In the genomic region with DNA sequence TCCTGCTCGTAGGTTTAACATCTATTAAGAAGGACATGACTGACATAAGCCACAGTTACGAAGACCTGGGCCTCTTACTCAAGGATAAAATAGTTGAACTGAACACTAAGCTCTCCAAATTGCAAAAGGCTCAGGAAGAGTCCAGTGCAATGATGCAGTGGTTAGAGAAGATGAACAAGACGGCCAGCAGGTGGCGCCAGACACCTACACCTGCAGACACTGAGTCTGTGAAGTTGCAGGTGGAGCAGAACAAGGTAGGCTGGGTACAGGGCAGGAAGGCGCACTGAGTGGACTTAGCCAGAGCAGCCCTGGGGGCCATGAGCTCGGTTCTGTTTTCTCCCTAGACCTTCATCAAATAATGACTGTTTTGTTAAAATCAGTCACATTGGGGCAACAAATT, we compare ENCODE assay signal across 8 mouse cellular contexts.
DNase-seq lines count a peak whose midpoint lies in the region; ATAC-seq and TF ChIP-seq lines count a peak whose summit lies in the region.

No protein-coding gene starts in this region.

- no peak overlapping the region for H3K27ac ChIP-seq in cerebellum, adult 2 months (ENCODE audit: insufficient read depth, low read length)
- no peak overlapping the region for H3K27ac ChIP-seq in hindbrain, embryonic 16.5 days (ENCODE audit: low read depth, low read length)

- H3K27me3 ChIP-seq in cerebellum, adult 2 months (ENCODE audit: control insufficient read depth, insufficient read depth, low read length), result no peaks in the 10 kb centered on the region
- no peaks in the 10 kb centered on the region for H3K27me3 ChIP-seq in hindbrain, embryonic 16.5 days (replicated peaks; ENCODE audit: control insufficient read depth, insufficient read depth, low read length)

- TF ChIP-seq POLR2A in cerebellum, adult 2 months (IDR thresholded peaks at IDR 0.05; ENCODE audit: borderline replicate concordance, insufficient read depth, low read length), result no peak

- ATAC-seq in frontal cortex, adult (ENCODE audit: low TSS enrichment), result peak; percentile 83
- peak; percentile 83 for ATAC-seq in hindbrain, embryonic 16.5 days

- peak; percentile 98 for TF ChIP-seq CTCF in cerebellum, adult 2 months (IDR thresholded peaks at IDR 0.05; ENCODE audit: borderline replicate concordance, insufficient read depth, low read depth, low read length)

- H3K9ac ChIP-seq in hindbrain, embryonic 16.5 days (ENCODE audit: low read depth, low read length), result no peak overlapping the region

- no peak overlapping the region for H3K4me2 ChIP-seq in hindbrain, embryonic 16.5 days (ENCODE audit: low read length)

- no peaks in the 10 kb centered on the region for H3K9me3 ChIP-seq in hindbrain, embryonic 16.5 days (ENCODE audit: control insufficient read depth, low read length)

- H3K4me1 ChIP-seq in cerebellum, adult 2 months (ENCODE audit: control insufficient read depth, insufficient read depth, low read length), result no peaks in the 10 kb centered on the region
- H3K4me1 ChIP-seq in hindbrain, embryonic 16.5 days (ENCODE audit: control insufficient read depth, insufficient read depth, low read depth, low read length), result no peaks in the 10 kb centered on the region

- peaks cover 24% of the 10 kb centered on the region for H3K36me3 ChIP-seq in hindbrain, embryonic 16.5 days (ENCODE audit: control insufficient read depth, insufficient read depth, low read length)

- peak; percentile 52 for DNase-seq in Muller cell, postnatal 12 days (ENCODE audit: inconsistent ontology term)
- DNase-seq in cerebellum, adult 2 months, result peak; percentile 77 to 81
- DNase-seq in layer of hippocampus, postnatal 36 days, result peak; percentile 48 to 59
- peak; percentile 73 to 80 for DNase-seq in lung, postnatal 4 days
- peak; percentile 78 to 83 for DNase-seq in right cerebral cortex, adult 2 months (ENCODE audit: low spot score in 2 of 2)
- peak; percentile 58 for DNase-seq in urinary bladder, adult 2 months (ENCODE audit: low spot score)

- 21% methylated on average over 6 of the region's 6 CpGs for WGBS in cerebellum, adult 2 months
- 42% methylated on average over 6 of the region's 6 CpGs for WGBS in hindbrain, embryonic 16.5 days

- no peak overlapping the region for H3K4me3 ChIP-seq in cerebellum, adult 2 months (replicated peaks; ENCODE audit: insufficient read depth, low read depth, low read length)
- no peak overlapping the region for H3K4me3 ChIP-seq in hindbrain, embryonic 16.5 days (ENCODE audit: low read length)
